Mouse (Mus musculus) forebrain, postnatal 0 days (tissue): ENCODE measurements at regions not wholly inside any gene's neighbourhood (a gene's known extent, or its start where the extent isn't known, plus 50 kb on each side); places are given as distances from the start of the nearest gene placed in this dataset.

Experiments
- ATAC-seq: fragments of 200-750 bp; cut with Nextera tagmentation; 2 replicates; pipeline ENCODE4 v1.8.0; 2017; ENCODE audit warnings: mild to moderate bottlenecking, moderate library complexity
- DNase-seq: peaks from one replicate; pipeline ENCODE4 v3.0.0-alpha.2; 2015
- H3K27ac ChIP-seq: fragments of 300-500 bp; sonication (generic); 2 replicates; pipeline ENCODE4 v1.5.1; 2014; ENCODE audit warnings: low read depth, mild to moderate bottlenecking, antibody characterized with exemption, low read length, moderate library complexity, mixed read lengths
- H3K27me3 ChIP-seq: fragments of 300-500 bp; sonication (generic); 2 replicates; pipeline ENCODE4 v1.6.1; 2014; ENCODE audit warnings: mild to moderate bottlenecking, low read length, mixed read lengths; ENCODE audit not compliant: insufficient read depth
- H3K36me3 ChIP-seq: fragments of 300-500 bp; sonication (generic); 2 replicates; pipeline ENCODE4 v1.6.1; 2014; ENCODE audit warnings: mild to moderate bottlenecking, moderate library complexity; ENCODE audit not compliant: insufficient read depth
- H3K4me1 ChIP-seq: fragments of 300-500 bp; sonication (generic); 2 replicates; pipeline ENCODE4 v1.6.1; 2014; ENCODE audit warnings: antibody characterized with exemption; ENCODE audit not compliant: insufficient read depth
- H3K4me2 ChIP-seq: fragments of 300-500 bp; sonication (generic); 2 replicates; pipeline ENCODE4 v1.6.1; 2014; ENCODE audit warnings: low read depth, mild to moderate bottlenecking, moderate library complexity
- H3K4me3 ChIP-seq: fragments of 300-500 bp; sonication (generic); 2 replicates; pipeline ENCODE4 v1.5.1; 2014; ENCODE audit warnings: low read depth, low read length, mixed read lengths
- H3K9ac ChIP-seq: fragments of 300-500 bp; sonication (generic); 2 replicates; pipeline ENCODE4 v1.6.1; 2014; ENCODE audit warnings: mild to moderate bottlenecking
- H3K9me3 ChIP-seq: fragments of 300-500 bp; sonication (generic); 2 replicates; pipeline ENCODE4 v1.6.1; 2016; ENCODE audit warnings: low read length
- CTCF ChIP-seq: sonication (generic); IDR thresholded peaks from 2 replicates; pipeline ENCODE4 v1.5.1; 2016; ENCODE audit warnings: antibody characterized with exemption, control low read depth, low read depth
- WGBS: fragments of 180-500 bp; shearing (Covaris S2); extraction: QIAGEN DNeasy Blood & Tissue Kit; methylation state at CpG from one replicate; pipeline ENCODE4 v1.1.7; 2014; 5-methylcytosine and 5-hydroxymethylcytosine counted together

DNA sequence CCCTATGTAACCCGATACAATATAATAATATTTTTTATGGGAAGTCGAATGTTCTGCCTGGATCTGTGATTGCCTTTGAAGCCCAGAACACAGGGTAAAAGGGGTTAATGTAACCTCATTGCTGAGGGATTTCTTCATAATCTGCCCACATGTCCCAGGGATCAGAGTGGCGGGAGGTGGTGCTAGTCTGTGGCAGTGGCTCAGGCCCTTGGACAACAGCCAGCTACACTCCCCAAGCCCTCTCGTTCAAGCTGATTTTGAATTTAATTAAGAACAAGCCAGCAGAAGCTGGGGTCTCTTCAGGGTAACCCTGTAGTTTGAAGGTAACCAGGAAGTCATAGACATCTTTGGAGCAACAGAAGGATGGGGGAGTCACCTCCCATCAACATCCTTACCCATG lies 171.5 kb downstream of the Sox9 start:
- Histone ChIP-seq H3K4me2 (no peak overlapping the region), H3K36me3 (no peaks in the 10 kb centered on the region), H3K4me3 (no peak overlapping the region), H3K9ac (no peak overlapping the region), H3K27ac (no peak overlapping the region), H3K27me3 (no peaks in the 10 kb centered on the region), H3K9me3 (no peaks in the 10 kb centered on the region), H3K4me1 (no peaks in the 10 kb centered on the region)
- DNase-seq (peak; percentile 20), ATAC-seq (no peak)
- WGBS = 41% methylated on average over 4 of the region's 4 CpGs
- no peak for TF ChIP-seq CTCF

DNA sequence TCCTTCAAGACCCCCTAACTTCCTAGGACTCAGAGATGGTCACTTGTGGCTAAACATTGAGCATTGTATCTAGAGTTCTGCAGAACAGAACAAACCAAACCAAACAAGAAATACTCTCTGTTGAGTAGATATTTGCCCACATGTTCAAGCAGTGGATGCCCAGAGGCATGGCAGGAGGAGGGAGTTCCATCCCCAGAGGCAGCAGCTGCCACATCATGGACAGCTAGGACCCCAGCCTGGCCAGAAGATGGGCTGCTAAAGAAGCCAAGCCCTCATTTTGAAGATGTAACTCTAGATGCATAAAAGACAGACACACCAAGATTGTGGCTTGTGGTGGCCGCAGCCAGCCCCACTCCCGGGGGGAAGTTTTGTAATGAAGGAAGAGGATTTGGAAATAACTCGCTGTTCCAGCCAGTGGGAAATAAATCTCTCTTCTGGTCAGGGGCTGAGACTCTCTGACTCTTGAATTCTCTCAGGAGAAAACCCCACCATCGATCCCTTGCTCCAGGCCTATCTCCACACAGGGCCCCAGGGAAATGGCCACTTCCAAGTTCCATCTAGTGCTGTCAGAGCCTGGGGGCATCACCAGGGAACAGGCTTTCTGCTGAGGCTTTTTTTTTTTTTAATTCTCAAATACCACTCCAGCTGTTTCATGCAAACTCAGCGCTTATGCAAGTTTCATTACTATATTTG lies 174.9 kb downstream of the Sox9 start:
- Histone ChIP-seq H3K9me3 (no peaks in the 10 kb centered on the region), H3K4me3 (no peak overlapping the region), H3K9ac (no peak overlapping the region), H3K36me3 (no peaks in the 10 kb centered on the region), H3K27me3 (no peaks in the 10 kb centered on the region), H3K4me2 (no peak overlapping the region), H3K27ac (no peak overlapping the region), H3K4me1 (no peaks in the 10 kb centered on the region)
- no peak for DNase-seq
- no peak for ATAC-seq
- WGBS = 81% methylated on average over 5 of the region's 5 CpGs
- no peak for TF ChIP-seq CTCF

DNA sequence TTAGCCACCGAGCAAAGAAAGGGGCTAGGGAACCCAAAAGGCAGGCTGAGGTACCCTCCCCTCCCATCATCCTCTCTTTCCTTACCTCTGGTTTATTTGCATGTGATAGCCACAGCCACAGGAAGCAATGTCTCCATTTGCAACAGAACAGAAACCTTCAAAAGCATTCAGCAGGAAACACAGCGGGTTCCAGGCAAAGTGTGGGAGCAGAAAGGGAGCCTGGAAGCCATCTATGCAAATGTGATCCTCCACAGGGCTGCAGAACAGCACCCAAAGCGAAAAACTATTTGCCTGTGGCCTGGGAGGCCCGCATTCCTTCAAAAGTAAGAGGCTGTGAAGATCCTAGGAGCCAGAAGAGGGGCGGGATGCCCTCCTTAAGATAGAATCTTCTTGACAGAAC lies 177.6 kb downstream of the Sox9 start:
- H3K27me3 ChIP-seq = no peaks in the 10 kb centered on the region
- H3K9me3 ChIP-seq = no peaks in the 10 kb centered on the region
- no peaks in the 10 kb centered on the region for H3K36me3 ChIP-seq
- DNase-seq (no peak), ATAC-seq (no peak)
- H3K4me3 ChIP-seq = no peak overlapping the region
- H3K27ac ChIP-seq = no peak overlapping the region
- TF ChIP-seq CTCF = no peak
- WGBS = 18% methylated on average over 5 of the region's 5 CpGs
- H3K4me2 ChIP-seq = no peak overlapping the region
- no peaks in the 10 kb centered on the region for H3K4me1 ChIP-seq
- no peak overlapping the region for H3K9ac ChIP-seq

DNA sequence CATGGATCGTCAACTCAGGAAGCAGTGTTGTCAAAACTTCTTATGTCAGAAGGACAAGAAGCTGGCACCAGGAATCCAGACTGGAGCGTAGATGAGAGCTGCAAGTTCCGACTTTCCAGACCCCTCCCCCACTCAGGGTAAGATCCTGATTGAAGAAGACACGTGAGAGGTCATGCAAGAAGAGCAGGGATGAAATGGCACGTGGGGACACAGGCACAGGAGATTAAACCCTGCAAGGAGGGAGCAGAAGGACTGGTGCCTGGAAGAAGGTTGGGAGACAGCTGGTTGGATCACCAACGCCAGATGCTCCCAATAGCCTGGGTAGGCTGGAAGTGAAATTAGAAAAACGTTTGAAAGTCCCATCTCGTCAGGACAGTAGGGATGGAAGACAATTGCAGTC lies 191.3 kb downstream of the Sox9 start:
- Histone ChIP-seq H3K27ac (no peak overlapping the region), H3K4me3 (no peak overlapping the region), H3K36me3 (no peaks in the 10 kb centered on the region), H3K9ac (no peak overlapping the region), H3K9me3 (no peaks in the 10 kb centered on the region), H3K4me1 (no peaks in the 10 kb centered on the region), H3K27me3 (no peaks in the 10 kb centered on the region), H3K4me2 (no peak overlapping the region)
- ATAC-seq (no peak), DNase-seq (no peak)
- no peak for TF ChIP-seq CTCF
- 61% methylated on average over 8 of the region's 8 CpGs for WGBS

DNA sequence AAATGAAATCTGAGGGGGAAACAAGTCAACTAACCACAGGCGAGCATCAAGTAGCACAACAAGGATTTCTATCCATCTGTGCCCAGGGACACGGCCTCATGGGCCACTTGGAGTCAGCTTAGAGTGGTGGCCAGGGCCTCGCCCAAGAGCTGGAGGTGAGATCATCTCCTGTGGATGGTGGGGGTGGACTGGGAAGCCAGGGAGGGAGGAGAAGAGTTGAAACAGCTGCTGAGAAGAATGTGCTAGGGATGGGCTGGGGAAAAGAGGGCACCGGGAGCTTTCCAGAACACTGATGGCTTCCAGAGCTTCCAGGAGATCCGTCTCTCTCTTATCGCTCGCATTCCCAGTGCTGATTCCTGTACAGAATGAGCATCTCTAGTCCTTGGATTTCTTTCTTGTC lies 192.9 kb downstream of the Sox9 start:
- Histone ChIP-seq H3K36me3 (no peaks in the 10 kb centered on the region), H3K27me3 (no peaks in the 10 kb centered on the region), H3K27ac (no peak overlapping the region), H3K9ac (no peak overlapping the region), H3K4me1 (no peaks in the 10 kb centered on the region; the same call in 1 of the 2 replicates), H3K4me2 (no peak overlapping the region), H3K4me3 (no peak overlapping the region), H3K9me3 (no peaks in the 10 kb centered on the region)
- 92% methylated on average over 7 of the region's 7 CpGs for WGBS
- ATAC-seq = no peak
- no peak for DNase-seq
- no peak for TF ChIP-seq CTCF

DNA sequence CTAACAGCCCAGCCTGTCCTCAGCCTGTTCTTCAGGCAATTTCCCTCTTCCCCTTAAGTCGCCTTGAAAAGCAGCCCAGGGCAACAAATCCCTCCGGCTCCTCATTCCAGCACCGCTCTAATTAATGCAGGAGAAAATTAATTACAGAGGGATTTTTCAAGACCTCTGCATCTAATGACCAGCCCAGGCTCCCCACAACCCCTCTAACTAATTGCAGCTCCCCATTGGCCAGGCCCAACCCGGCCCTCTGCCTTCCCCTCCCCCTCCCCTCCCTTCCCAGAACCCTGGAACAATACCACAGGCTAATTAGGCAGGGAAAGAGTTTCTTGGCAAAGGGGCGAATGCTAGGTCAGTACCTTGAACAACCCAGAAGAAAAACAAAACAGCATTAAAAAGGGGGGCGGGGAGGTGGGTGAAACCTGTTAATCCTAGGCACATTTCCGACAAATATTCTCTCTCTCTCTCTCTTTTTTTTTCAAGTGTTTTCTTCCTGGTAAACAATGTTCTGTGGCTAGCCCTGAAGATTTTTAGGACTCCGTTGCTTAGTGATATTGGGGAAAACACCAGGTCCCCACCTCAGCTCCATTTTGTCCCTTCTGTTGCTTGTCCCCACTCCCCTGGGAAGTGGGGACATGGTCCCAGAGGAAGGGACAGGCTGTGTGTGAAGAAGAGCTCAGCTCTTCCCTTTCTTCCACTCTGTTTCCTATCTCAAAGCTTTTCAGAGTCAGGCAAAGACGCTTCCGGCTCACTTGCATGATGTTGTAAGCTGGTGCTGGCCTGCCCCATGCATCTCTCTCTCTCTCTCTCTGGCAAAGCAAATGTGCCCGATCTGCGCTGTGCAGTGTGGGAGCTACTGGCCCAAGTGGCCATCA lies 195.1 kb downstream of the Sox9 start:
- Histone ChIP-seq H3K9ac (no peak overlapping the region), H3K36me3 (no peaks in the 10 kb centered on the region), H3K4me2 (no peak overlapping the region), H3K27ac (peak overlapping the region; percentile 16; the same call in 1 of the 2 replicates), H3K4me1 (peaks cover under 1% of the 10 kb centered on the region), H3K4me3 (no peak overlapping the region), H3K9me3 (no peaks in the 10 kb centered on the region), H3K27me3 (no peaks in the 10 kb centered on the region)
- WGBS = 7% methylated on average over 12 of the region's 12 CpGs
- DNase-seq (peak; percentile 75), ATAC-seq (peak; percentile 91)
- TF ChIP-seq CTCF = no peak

DNA sequence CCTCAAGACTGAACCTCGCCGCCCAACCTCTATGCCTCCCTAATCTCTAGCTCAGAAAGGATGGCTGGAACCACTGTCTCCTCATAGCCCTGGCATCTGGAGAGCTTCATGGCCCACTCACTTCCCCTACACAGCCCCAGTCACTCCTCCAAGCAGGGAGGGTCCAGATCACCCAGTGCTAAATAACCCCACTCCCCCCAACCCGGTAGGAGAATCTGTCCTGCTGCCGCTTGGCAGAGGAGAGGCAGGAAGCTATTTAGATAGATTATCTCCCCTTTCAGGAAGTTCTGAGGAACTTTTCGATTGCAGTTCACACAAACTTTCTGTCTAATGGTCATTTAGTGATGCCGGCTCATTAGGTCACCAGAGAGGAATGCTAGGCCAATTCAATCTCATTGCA lies 196.9 kb downstream of the Sox9 start:
- Histone ChIP-seq H3K27me3 (no peaks in the 10 kb centered on the region), H3K9ac (no peak overlapping the region), H3K4me3 (no peak overlapping the region), H3K36me3 (no peaks in the 10 kb centered on the region), H3K27ac (no peak overlapping the region), H3K4me1 (peaks cover 7% of the 10 kb centered on the region), H3K9me3 (no peaks in the 10 kb centered on the region), H3K4me2 (no peak overlapping the region)
- DNase-seq (no peak), ATAC-seq (no peak)
- no peak for TF ChIP-seq CTCF
- WGBS = 49% methylated on average over 6 of the region's 6 CpGs
